Mouse (Mus musculus) G1E (cell line): Measurements from ENCODE around the gene Cyfip2.

ENCODE experiments used
- CTCF ChIP-seq: IDR thresholded peaks from 2 replicates; pipeline ENCODE4 v1.5.1; 2012; ENCODE audit warnings: low read depth, low read length, inconsistent platforms, mixed read lengths
- GATA1 ChIP-seq: IDR thresholded peaks from 2 replicates; pipeline ENCODE4 v1.6.1; 2012; ENCODE audit warnings: borderline replicate concordance, low read length, inconsistent platforms, mixed read lengths
- POLR2AphosphoS5 ChIP-seq: IDR thresholded peaks from 2 replicates; pipeline ENCODE4 v1.6.1; 2012; ENCODE audit warnings: low read depth, low read length, inconsistent platforms; ENCODE audit not compliant: insufficient replicate concordance

GRCm38 (mm10) chr11:46310647-46311063, 2.0 kb downstream of the Cyfip2 start:
- TF ChIP-seq CTCF (no peak), POLR2AphosphoS5 (no peak), GATA1 (no peak)
